Mouse (Mus musculus): Measurements from ENCODE around the gene Cox19.

- TF ChIP-seq GATA1 (IDR thresholded peaks at IDR 0.05; ENCODE audit: borderline replicate concordance, low read length) (no peak), CTCF (IDR thresholded peaks at IDR 0.05; ENCODE audit: low read depth, low read length) (no peak), TAL1 (conservative IDR thresholded peaks at IDR 0.05; ENCODE audit: low read depth, low read length) (no peak)
Observed at GRCm38 (mm10) chr5:139374841-139375240, 23.6 kb upstream of the Cox19 start.

All from G1E (cell line).